Mouse (Mus musculus): ENCODE measurements around the gene Wdr66. TPM values are rescaled to one million over a fixed set of nuclear protein-coding genes. Genes with fewer than 3 reads are reported as not detected.

Wdr66 gene
- total and polyA plus RNA-seq, 3 experiments: 1.4 to 3.6 TPM; not detected in 1

DNA sequence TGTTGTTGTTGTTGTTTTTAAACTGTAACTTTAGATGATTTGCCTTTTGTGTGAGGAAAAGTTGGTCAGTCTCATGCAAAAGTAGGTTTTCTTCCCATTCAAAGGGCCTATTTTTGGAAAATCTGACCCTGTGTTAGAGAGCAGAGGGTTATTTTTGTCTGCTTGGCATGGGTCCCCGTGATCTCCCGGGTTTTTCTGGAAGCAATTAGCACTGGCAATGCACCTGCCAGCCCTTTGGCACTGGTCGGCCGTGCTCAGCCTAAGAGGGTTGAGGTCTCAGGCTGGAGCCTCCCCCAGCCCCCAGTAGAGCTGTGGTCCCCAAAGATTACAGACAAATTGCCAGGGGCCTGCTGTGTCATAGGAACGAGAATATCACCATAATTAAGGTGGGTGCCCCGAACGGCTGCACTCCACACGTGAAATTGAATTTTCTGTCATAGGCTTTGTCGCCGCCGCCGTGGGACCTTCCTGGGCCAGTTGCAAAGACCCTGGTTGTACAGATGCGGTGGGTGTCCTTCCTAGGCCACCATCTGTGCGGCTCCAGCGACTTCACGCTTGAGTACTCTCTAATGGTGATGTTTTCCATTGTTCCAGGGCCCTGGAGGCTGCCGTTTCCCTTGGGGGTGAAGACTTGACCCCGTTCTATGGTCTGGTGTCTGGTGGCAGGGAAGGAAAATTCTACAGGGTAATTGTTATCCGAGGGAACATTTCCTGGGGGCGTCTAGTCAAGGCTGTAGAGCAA lies 50.0 kb downstream of the Wdr66 start:
- Histone ChIP-seq H3K4me1 (ENCODE audit: control insufficient read depth in 1 of 2, insufficient read depth in 2 of 2, low read length in 2 of 2) (no peaks in the 10 kb centered on the region), H3K4me3 (ENCODE audit: control insufficient read depth in 1 of 2, insufficient read depth in 1 of 2, low read depth in 2 of 2, low read length in 2 of 2) (no peak overlapping the region), H3K9ac (ENCODE audit: control insufficient read depth, low read depth, low read length, poor library complexity, severe bottlenecking) (no peak overlapping the region), H3K36me3 (ENCODE audit: control insufficient read depth in 1 of 2, insufficient read depth in 2 of 2, low read length in 2 of 2) (no peaks in the 10 kb centered on the region), H3K27ac (ENCODE audit: control insufficient read depth, low read depth, low read length) (no peak overlapping the region), H3K79me2 (ENCODE audit: control insufficient read depth, insufficient read depth, low read length, poor library complexity) (no peaks in the 10 kb centered on the region), H3K9me3 (replicated peaks; ENCODE audit: insufficient read depth, low read length) (no peaks in the 10 kb centered on the region), H3K27me3 (ENCODE audit: control insufficient read depth in 1 of 2, insufficient read depth in 2 of 2, low read length in 2 of 2) (no peaks in the 10 kb centered on the region)
- TF ChIP-seq MYC (IDR thresholded peaks at IDR 0.05; ENCODE audit: low read depth, low read length) (no peak), MEF2A (IDR thresholded peaks at IDR 0.05; ENCODE audit: extremely low read depth, insufficient replicate concordance, low read depth, low read length, poor library complexity, severe bottlenecking) (no peak)
- no peak for DNase-seq (ENCODE audit: low read depth, low spot score)

DNA sequence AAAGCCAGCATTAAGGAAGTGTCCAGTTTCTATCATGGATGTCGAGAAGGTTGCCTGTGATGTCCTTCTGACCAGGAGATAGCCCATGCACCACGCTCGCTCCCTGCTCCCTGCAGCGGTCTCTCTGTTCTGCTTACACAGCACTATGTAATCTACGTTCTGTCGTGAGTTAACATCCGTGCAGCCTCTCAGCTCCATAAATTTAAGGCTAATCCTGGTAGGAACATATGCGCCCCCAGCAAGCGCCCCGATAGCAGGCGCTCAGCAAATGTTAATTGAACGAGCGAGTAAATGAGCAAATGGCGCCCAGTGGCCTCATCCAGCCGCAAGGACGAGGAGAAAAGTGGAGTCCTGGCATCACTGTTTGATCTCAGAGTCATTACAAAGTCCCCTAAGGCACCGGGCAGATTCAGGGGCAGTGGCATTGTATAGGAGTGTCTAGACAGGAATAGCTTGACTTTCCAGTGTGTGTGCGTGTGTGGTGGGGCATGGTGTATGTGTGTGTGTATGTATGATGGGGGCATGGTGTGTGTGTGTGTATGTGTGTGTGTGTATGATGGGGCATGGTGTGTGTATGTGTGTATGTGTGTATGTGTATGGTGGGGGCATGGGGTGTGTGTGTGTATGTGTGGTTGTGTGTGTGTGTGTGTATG lies 55.9 kb downstream of the Wdr66 start:
- H3K27ac ChIP-seq (ENCODE audit: control insufficient read depth, low read depth, low read length): no peak overlapping the region
- H3K79me2 ChIP-seq (ENCODE audit: control insufficient read depth, insufficient read depth, low read length, poor library complexity): no peaks in the 10 kb centered on the region
- H3K36me3 ChIP-seq (ENCODE audit: control insufficient read depth in 1 of 2, insufficient read depth in 2 of 2, low read length in 2 of 2): no peaks in the 10 kb centered on the region
- H3K4me1 ChIP-seq (ENCODE audit: control insufficient read depth in 1 of 2, insufficient read depth in 2 of 2, low read length in 2 of 2): no peaks in the 10 kb centered on the region
- no peak overlapping the region for H3K9ac ChIP-seq (ENCODE audit: control insufficient read depth, low read depth, low read length, poor library complexity, severe bottlenecking)
- no peaks in the 10 kb centered on the region for H3K27me3 ChIP-seq (ENCODE audit: control insufficient read depth in 1 of 2, insufficient read depth in 2 of 2, low read length in 2 of 2)
- DNase-seq (ENCODE audit: low read depth, low spot score): no peak
- no peaks in the 10 kb centered on the region for H3K9me3 ChIP-seq (replicated peaks; ENCODE audit: insufficient read depth, low read length)
- no peak overlapping the region for H3K4me3 ChIP-seq (ENCODE audit: control insufficient read depth in 1 of 2, insufficient read depth in 1 of 2, low read depth in 2 of 2, low read length in 2 of 2)
- no peak for TF ChIP-seq ELF1 (IDR thresholded peaks at IDR 0.05; ENCODE audit: low read depth, low read length)
- no peak for TF ChIP-seq CHD2 (IDR thresholded peaks at IDR 0.05; ENCODE audit: low read length)
- TF ChIP-seq TCF12 (IDR thresholded peaks at IDR 0.05; ENCODE audit: low read depth, low read length): no peak
- TF ChIP-seq ZKSCAN1 (IDR thresholded peaks at IDR 0.05; ENCODE audit: low read depth, low read length): no peak
- no peak for TF ChIP-seq GABPA (IDR thresholded peaks at IDR 0.05; ENCODE audit: low read depth, low read length)
- no peak for TF ChIP-seq NRF1 (IDR thresholded peaks at IDR 0.05; ENCODE audit: insufficient read depth, low read depth, low read length, poor library complexity, severe bottlenecking)
- TF ChIP-seq MAZ (IDR thresholded peaks at IDR 0.05; ENCODE audit: low read depth, low read length): no peak
- TF ChIP-seq MEF2A (IDR thresholded peaks at IDR 0.05; ENCODE audit: extremely low read depth, insufficient replicate concordance, low read depth, low read length, poor library complexity, severe bottlenecking): no peak
- no peak for TF ChIP-seq MAFK (IDR thresholded peaks at IDR 0.05; ENCODE audit: borderline replicate concordance, low read depth, low read length)
- TF ChIP-seq EP300 (IDR thresholded peaks at IDR 0.05; ENCODE audit: low read depth in 1 of 2, low read length in 2 of 2): no peak
- no peak for TF ChIP-seq SIN3A (IDR thresholded peaks at IDR 0.05; ENCODE audit: low read length)
- no peak for TF ChIP-seq HCFC1 (IDR thresholded peaks at IDR 0.05; ENCODE audit: low read depth, low read length)
- TF ChIP-seq JUND (IDR thresholded peaks at IDR 0.05; ENCODE audit: low read depth, low read length): no peak
